24 mouse cellular contexts compared by ENCODE assay signal in genomic region chr9:101356607-101357006, GRCm38 (mm10).
DNase-seq lines count a peak whose midpoint lies in the region; ATAC-seq lines count a peak whose summit lies in the region.
"Had no signal": no experiment of that assay in that cellular context is flagged by ENCODE, and none has a peak within 500 bp of the region (broad histone marks: within the 10 kb centered on the region; RNA-seq: fewer than 3 reads in every experiment).

No protein-coding gene starts in this region.

- no peak for DNase-seq in kidney, postnatal 4 days
- DNase-seq in neural tube, embryonic 10.5 days (ENCODE audit: extremely low spot score, low spot score) = no peak
- no peak for DNase-seq in B cell, adult 2 months
- DNase-seq in thymus, adult 18-20 months = no peak
- DNase-seq: adrenal gland, adult 8-10 months; cerebellum, adult 2 months; cerebellum, postnatal 36 days; embryo, embryonic 11 days; kidney, adult 9 months; liver, embryonic 13.5 days; lung, embryonic 14.5 days; right cerebral cortex, postnatal 25 days; spleen, adult 18-20 months; thymus, postnatal 14 days had no signal

- H3K9ac ChIP-seq in kidney, embryonic 14.5 days (ENCODE audit: low read depth, low read length) = no peak overlapping the region
- no peak overlapping the region for H3K9ac ChIP-seq in neural tube, embryonic 12.5 days
- H3K9ac ChIP-seq in forebrain, embryonic 15.5 days (replicated peaks) = no peak overlapping the region
- no peak overlapping the region for H3K9ac ChIP-seq in neural tube, embryonic 15.5 days (replicated peaks)
- H3K9ac ChIP-seq: embryonic facial prominence, embryonic 15.5 days; hindbrain, embryonic 15.5 days; intestine, embryonic 15.5 days; liver, embryonic 13.5 days; lung, embryonic 14.5 days; midbrain, embryonic 13.5 days had no signal

- no peaks in the 10 kb centered on the region for H3K36me3 ChIP-seq in kidney, embryonic 14.5 days (ENCODE audit: control insufficient read depth, insufficient read depth, low read length)
- H3K36me3 ChIP-seq in neural tube, embryonic 12.5 days = no peaks in the 10 kb centered on the region
- no peaks in the 10 kb centered on the region for H3K36me3 ChIP-seq in forebrain, embryonic 15.5 days
- no peaks in the 10 kb centered on the region for H3K36me3 ChIP-seq in neural tube, embryonic 15.5 days
- H3K36me3 ChIP-seq: embryonic facial prominence, embryonic 15.5 days; hindbrain, embryonic 15.5 days; intestine, embryonic 15.5 days; liver, embryonic 13.5 days; midbrain, embryonic 13.5 days had no signal

- H3K4me1 ChIP-seq in kidney, embryonic 14.5 days (ENCODE audit: control insufficient read depth, insufficient read depth, low read length) = 0 out of 2 replicates have a peak, but pooled peaks cover 9% of the 10 kb centered on the region
- H3K4me1 ChIP-seq in neural tube, embryonic 12.5 days = no peaks in the 10 kb centered on the region; the same call in 1 of the 2 replicates
- H3K4me1 ChIP-seq in forebrain, embryonic 15.5 days = 0 out of 2 replicates have a peak, but pooled peaks cover 3% of the 10 kb centered on the region
- no peaks in the 10 kb centered on the region for H3K4me1 ChIP-seq in neural tube, embryonic 15.5 days
- H3K4me1 ChIP-seq: embryonic facial prominence, embryonic 15.5 days; hindbrain, embryonic 15.5 days; intestine, embryonic 15.5 days; liver, embryonic 13.5 days; midbrain, embryonic 13.5 days had no signal

- no peaks in the 10 kb centered on the region for H3K27me3 ChIP-seq in kidney, embryonic 14.5 days (ENCODE audit: control insufficient read depth, insufficient read depth, low read length)
- no peaks in the 10 kb centered on the region for H3K27me3 ChIP-seq in neural tube, embryonic 12.5 days (replicated peaks)
- H3K27me3 ChIP-seq in forebrain, embryonic 15.5 days = no peaks in the 10 kb centered on the region
- no peaks in the 10 kb centered on the region for H3K27me3 ChIP-seq in neural tube, embryonic 15.5 days (replicated peaks)
- H3K27me3 ChIP-seq: embryonic facial prominence, embryonic 15.5 days; hindbrain, embryonic 15.5 days; intestine, embryonic 15.5 days; liver, embryonic 13.5 days; midbrain, embryonic 13.5 days had no signal

- no peaks in the 10 kb centered on the region for H3K9me3 ChIP-seq in kidney, embryonic 14.5 days (ENCODE audit: control insufficient read depth, low read length)
- no peaks in the 10 kb centered on the region for H3K9me3 ChIP-seq in neural tube, embryonic 12.5 days
- H3K9me3 ChIP-seq in forebrain, embryonic 15.5 days = no peaks in the 10 kb centered on the region
- H3K9me3 ChIP-seq in neural tube, embryonic 15.5 days (replicated peaks) = no peaks in the 10 kb centered on the region
- H3K9me3 ChIP-seq: embryonic facial prominence, embryonic 15.5 days; hindbrain, embryonic 15.5 days; intestine, embryonic 15.5 days; liver, embryonic 13.5 days; midbrain, embryonic 13.5 days had no signal

- H3K27ac ChIP-seq in kidney, embryonic 14.5 days (ENCODE audit: low read depth, low read length) = no peak overlapping the region
- H3K27ac ChIP-seq in neural tube, embryonic 12.5 days = no peak overlapping the region
- no peak overlapping the region for H3K27ac ChIP-seq in forebrain, embryonic 15.5 days (replicated peaks)
- 0 out of 2 replicates have a peak overlapping the region, but pooled peaks have one; percentile 11 for H3K27ac ChIP-seq in neural tube, embryonic 15.5 days (replicated peaks)
- H3K27ac ChIP-seq: embryonic facial prominence, embryonic 15.5 days; hindbrain, embryonic 15.5 days; intestine, embryonic 15.5 days; liver, embryonic 13.5 days; midbrain, embryonic 13.5 days had no signal

- no peak overlapping the region for H3K4me2 ChIP-seq in kidney, embryonic 14.5 days (replicated peaks; ENCODE audit: low read depth, low read length)
- H3K4me2 ChIP-seq in neural tube, embryonic 12.5 days (replicated peaks) = no peak overlapping the region
- no peak overlapping the region for H3K4me2 ChIP-seq in forebrain, embryonic 15.5 days (replicated peaks)
- H3K4me2 ChIP-seq in neural tube, embryonic 15.5 days = no peak overlapping the region
- H3K4me2 ChIP-seq: embryonic facial prominence, embryonic 15.5 days; hindbrain, embryonic 15.5 days; intestine, embryonic 15.5 days; liver, embryonic 13.5 days; lung, embryonic 14.5 days; midbrain, embryonic 13.5 days had no signal

- 28% methylated on average over 6 of the region's 6 CpGs for WGBS in kidney, embryonic 14.5 days
- WGBS in neural tube, embryonic 12.5 days = 30% methylated on average over 6 of the region's 6 CpGs
- WGBS in forebrain, embryonic 15.5 days = 51% methylated on average over 6 of the region's 6 CpGs
- 25% methylated on average over 6 of the region's 6 CpGs for WGBS in neural tube, embryonic 15.5 days

- H3K4me3 ChIP-seq in kidney, embryonic 14.5 days (ENCODE audit: low read length) = no peak overlapping the region
- H3K4me3 ChIP-seq in neural tube, embryonic 12.5 days = no peak overlapping the region
- H3K4me3 ChIP-seq in forebrain, embryonic 15.5 days = no peak overlapping the region
- H3K4me3 ChIP-seq in neural tube, embryonic 15.5 days (replicated peaks) = no peak overlapping the region
- H3K4me3 ChIP-seq: embryonic facial prominence, embryonic 15.5 days; hindbrain, embryonic 15.5 days; intestine, embryonic 15.5 days; liver, embryonic 13.5 days; midbrain, embryonic 13.5 days; myocyte had no signal

- peak; percentile 81 for ATAC-seq in kidney, embryonic 14.5 days (ENCODE audit: low FRiP score, low TSS enrichment)
- 0 out of 2 replicates have a peak, but pooled peaks have one; percentile 48 for ATAC-seq in neural tube, embryonic 12.5 days (ENCODE audit: low FRiP score, low read depth)
- peak; percentile 71 for ATAC-seq in forebrain, embryonic 15.5 days (replicated peaks)
- ATAC-seq in neural tube, embryonic 15.5 days (ENCODE audit: low FRiP score) = peak; percentile 63; the same call in 1 of the 2 replicates
- ATAC-seq: activated CD4-positive, CD25-positive, alpha-beta regulatory T cell, adult 4 months; intestine, embryonic 15.5 days; midbrain, embryonic 13.5 days had no signal
